Mouse (Mus musculus) fibroblast of lung, adult 2 months (primary cell): ENCODE measurements around the gene Polr2f.
A peak's percentile ranks its signal among the peaks of the same experiment; 100 is the strongest.

Source experiments
- DNase-seq: peaks from one replicate; pipeline ENCODE4 v3.0.0-alpha.2; 2011; ENCODE audit warnings: low read depth

The Polr2f gene

GRCm38 (mm10) chr15:79140866-79141565 lies at the start of gene Polr2f, which contains the start of gene 1700088E04Rik:
Gene Polr2f, plus strand, starts transcription at chr15:79141009.
Gene 1700088E04Rik, minus strand, starts transcription at chr15:79141253.
- DNase-seq: peak; percentile 84

- DNase-seq: no peak
These were observed 48.5 kb upstream of the Polr2f start for GRCm38 (mm10) chr15:79092284-79092683.

DNA sequence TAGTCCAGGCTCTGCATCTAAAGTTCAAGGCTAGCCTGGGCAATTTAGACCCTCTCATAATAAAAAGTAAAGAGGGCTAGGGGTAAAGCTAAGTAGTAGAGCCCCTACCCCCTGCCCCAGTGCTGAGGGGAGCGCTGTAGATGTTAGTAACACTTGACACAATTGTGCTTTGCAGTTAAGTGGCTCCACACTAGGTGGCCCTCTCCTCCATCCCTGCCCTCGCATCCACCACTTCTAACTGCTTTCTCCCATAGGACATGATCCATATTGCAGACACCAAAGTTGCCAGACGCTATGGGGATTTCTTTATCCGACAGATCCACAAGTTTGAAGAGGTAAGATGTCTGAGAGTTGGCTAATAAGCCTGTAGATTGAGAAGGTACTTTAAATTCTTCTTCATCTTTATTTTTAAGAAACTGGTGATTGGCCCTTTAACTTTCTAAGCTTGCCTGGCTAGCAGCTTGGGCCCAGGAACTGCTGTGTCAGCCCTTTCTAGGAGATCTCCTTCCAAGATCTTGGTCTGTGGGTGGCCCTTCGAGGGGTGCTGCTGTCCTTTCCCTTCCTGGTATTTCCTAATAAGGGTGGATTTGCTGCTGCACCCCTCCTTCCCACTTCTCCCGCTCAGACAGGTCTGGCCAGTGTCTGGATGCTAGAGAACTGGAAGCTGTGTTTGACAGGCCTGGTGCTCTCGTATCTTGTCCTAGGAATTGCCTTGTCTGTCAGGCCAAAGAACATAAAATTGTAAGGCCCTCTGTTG lies 47.5 kb upstream of the Polr2f start:
- no peak for DNase-seq

- DNase-seq: no peak
These were observed 45.3 kb upstream of the Polr2f start for GRCm38 (mm10) chr15:79095483-79095882.

GRCm38 (mm10) chr15:79096556-79096955 lies 44.3 kb upstream of the Polr2f start:
- no peak for DNase-seq

DNA sequence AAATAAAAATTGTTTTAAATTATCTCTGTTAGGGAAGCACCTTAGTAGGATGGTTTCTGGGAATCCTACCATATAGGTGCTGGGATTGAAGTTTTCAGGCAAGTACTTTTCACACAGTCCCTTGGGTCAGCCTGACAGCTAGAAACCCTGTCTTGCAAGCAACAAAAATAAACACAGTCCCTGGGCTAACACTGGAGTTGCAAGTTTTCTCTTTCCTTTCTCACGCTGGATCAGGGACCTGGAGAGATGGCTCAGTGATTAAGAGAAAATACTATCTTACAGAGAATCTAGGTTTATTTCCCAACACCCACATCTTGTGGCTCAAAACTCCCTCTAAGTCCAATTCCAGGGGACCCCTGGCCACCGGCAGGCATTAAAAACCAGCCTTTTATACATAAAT lies 43.7 kb upstream of the Polr2f start:
- peak; percentile 43 for DNase-seq

DNA sequence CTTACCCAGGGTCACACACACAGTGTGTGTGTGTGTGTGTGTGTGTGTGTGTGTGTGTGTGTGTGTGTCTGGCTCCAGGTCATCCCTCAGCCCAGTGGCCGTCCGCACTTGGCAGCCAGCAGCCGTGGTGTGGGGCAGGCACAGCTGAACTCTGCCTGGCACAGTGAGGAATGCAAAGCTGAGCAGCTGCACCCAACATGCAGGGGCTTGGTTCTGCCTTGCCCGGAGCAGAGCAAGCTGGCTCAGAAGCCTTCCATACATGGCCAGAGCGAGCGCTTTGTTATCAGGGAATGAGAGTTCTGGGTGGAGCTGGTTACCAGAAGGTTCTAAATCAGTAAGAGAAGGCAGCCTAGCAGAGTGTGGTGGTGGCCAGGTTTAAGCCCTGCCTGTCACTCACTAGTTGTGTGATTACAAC lies 43.2 kb upstream of the Polr2f start:
- DNase-seq: peak; percentile 54

- no peak for DNase-seq
These were observed 42.6 kb upstream of the Polr2f start for GRCm38 (mm10) chr15:79098220-79098619.

DNA sequence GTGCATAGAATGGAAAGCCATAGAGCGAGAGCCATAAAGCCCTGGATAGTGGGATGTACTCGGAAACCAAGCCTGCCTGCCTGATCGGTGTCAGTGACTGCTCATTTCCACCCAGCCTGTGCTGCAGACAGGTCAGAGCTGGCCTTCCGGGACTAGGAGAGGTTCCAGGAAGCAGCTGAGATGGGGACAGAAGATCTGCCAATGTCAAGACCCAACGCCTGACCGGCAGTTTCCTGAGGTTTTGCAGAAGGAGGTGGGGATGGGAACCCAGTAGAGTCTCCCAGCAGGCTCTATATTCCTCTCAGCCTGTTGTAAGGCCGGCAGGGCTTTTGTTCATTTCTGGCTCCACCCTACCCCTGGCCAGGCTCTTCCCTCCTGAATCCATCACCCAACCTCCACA lies 41.9 kb upstream of the Polr2f start:
- no peak for DNase-seq

DNA sequence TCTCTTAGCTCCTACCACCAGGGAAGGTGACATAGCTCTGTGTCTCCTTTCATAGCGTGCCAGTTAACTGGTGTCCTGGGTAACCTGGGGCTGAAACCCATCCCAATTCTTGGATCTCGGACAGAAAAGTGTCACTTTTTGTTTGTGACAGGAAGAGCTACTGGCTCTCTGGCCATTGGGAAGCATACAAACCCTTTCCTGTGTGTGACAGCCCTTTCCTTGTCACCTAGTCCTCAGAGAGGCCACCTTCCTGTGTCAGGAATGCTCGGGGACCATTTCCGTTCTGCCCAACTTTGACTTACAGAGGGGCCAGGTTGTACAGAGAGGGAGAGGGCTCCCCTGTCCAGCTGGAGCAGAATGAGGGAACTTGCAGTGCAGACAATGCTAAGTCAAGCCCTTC lies 41.4 kb upstream of the Polr2f start:
- DNase-seq: no peak

DNA sequence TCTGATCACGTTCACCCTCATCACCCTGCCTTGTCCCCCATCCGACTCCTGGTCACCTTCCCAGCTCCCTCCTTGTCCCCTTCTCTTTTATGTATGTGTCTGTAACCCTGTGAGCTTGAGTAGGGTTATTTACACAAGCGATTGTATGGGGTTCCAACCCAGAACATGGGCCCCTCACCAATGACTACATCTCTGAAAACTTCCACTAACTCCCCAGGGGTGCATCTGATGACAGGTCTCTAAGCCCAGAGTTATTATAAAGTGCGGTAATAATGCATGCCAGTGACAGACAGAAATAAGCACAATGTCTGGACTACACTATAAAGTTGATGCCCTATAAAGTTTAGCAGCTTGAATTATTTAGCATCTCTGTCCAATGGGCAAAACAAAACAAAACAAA lies 40.4 kb upstream of the Polr2f start:
- DNase-seq: no peak

DNA sequence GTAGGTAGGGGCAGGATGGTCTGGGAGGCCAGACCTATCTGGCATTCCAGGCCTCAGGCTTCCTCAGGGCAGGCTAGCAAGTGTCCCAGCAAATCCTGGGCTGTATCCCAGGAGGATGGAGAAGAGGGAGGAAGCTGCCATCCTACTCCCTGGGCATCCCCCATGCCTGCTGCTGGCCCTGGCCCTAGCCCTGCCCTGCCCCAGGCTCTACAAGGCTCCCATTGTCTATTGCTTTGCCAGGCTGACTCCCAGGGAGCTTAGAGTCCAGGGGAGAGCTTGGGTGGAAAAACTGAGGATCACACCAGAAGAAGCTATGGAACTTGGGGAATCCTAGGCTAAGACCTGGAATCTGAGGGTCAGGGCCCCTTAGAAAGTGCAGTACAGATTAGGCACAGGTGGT lies 39.3 kb upstream of the Polr2f start:
- DNase-seq: no peak

GRCm38 (mm10) chr15:79103264-79103663 lies 37.5 kb upstream of the Polr2f start:
- no peak for DNase-seq

GRCm38 (mm10) chr15:79105804-79106203 lies 35.0 kb upstream of the Polr2f start:
- no peak for DNase-seq

GRCm38 (mm10) chr15:79107966-79108365 lies 32.8 kb upstream of the Polr2f start:
- peak; percentile 71 for DNase-seq

DNA sequence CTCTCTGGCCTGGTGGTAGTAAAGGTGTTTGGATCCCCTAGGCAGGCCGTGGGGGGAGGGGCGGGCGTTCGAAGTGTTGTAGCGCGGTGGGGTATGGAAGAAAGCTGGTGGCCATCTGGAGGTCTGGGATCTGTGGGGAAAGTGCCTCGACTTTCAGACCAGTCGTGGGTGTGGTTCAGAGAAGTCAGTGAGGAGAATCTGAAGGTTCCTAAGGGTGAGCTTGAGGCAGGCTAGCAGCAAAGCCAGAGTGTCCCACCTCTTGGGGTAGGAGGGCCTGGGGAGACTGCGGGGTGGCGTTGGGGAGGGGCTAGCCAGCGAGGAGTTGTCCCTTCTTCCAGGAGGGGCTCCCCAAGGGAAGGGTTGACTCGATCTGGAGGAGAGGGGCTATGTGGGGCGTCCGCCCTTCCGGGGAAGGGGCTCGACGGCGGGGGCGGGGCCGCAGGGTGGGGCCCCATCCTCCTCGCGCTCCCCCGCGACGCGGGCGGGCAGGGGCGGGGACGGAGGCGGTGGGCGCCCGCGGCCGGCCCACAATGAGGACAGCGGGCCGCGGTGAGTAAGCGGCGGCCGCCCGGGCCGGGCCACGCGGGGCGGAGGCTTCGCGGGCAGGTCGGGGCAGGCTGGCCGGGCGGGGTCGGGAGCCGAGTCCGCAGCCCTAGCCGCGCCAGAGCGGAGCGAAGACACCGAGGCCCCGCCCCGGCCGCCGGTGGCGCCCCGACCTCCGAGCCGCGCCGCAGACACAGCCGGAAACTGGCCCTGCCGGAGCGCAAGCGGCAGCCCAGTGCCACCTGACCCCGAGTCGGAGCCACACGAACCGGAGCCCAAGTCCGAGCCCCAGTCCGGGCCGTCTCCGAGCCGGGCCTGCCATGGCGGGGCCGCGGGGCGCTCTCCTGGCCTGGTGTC lies 32.1 kb upstream of the Polr2f start, which contains the start of gene Micall1:
Micall1 (plus strand) TSS at position 478 of the 900 bp plus-strand sequence.
- peak; percentile 30 for DNase-seq

GRCm38 (mm10) chr15:79109321-79109934 lies 31.4 kb upstream of the Polr2f start:
- no peak for DNase-seq

DNA sequence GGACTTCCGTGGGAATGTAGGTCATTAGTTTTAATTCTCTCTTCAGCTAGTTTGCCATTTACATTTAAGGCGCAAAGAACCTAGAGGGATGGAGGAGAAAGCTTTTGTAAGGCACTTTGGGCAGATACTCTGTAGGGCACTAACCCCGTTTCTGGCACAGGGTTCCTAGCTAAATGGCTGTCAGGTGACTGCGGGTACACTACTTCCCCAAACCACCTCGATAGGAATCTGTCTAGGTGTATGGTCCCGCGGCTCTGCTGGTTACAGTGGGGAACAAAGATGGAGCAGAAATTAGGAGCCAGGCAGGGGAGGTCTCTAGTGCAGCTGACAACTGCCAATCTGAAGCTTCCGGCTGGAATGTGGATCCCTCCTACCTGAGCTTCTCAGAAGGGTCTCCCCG lies 30.8 kb upstream of the Polr2f start:
- no peak for DNase-seq

- no peak for DNase-seq
These were observed 30.3 kb upstream of the Polr2f start for GRCm38 (mm10) chr15:79110528-79110927.

DNA sequence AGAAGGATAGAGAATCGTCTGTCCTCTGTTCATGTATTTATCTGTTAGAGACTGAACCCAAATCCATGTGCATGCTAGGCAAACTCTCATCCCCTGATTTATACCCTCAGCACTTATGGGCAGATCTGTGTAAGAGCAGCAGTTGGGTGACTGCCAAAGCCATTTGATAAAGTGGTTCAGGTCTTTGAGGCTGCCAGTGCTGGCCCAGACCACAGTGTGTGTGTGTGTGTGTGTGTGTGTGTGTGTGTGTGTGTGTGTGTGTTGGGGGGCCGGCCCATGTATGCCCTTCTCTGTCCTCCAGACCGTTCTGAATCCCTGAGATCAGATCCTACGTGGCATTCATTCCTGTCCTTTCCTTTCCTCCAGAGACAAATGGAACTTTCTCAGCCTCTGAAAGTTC lies 29.0 kb upstream of the Polr2f start:
- DNase-seq: no peak

- no peak for DNase-seq
These were observed 25.5 kb upstream of the Polr2f start for GRCm38 (mm10) chr15:79115276-79115675.

- DNase-seq: no peak
These were observed 21.3 kb upstream of the Polr2f start for GRCm38 (mm10) chr15:79119491-79119890.
